Mouse (Mus musculus): ENCODE measurements around the gene Ret.

Gene Ret

GRCm38 (mm10) chr6:118126577-118126976 is 70.9 kb downstream of the Ret start:
- intact Hi-C loops (cut with DNase I), result no loop called here

GRCm38 (mm10) chr6:118122767-118123166 is 74.8 kb downstream of the Ret start:
- intact Hi-C loops (cut with DNase I), result no loop called here

GRCm38 (mm10) chr6:118111810-118112209 is 85.7 kb downstream of the Ret start:
- intact Hi-C loops (cut with DNase I), result no loop called here

Data from adrenal gland (tissue).